Mouse (Mus musculus) c-Kit-positive CD71-positive TER-119-negative erythroid progenitor cells, embryonic 14.5 days (primary cell): ENCODE measurements around the gene Tmem253.
"Not testable (repeated sequence)": the region's sequence is repeated elsewhere in the genome, so short reads cannot be mapped to it uniquely, and the experiment has no call there.

Experiments
- DNase-seq: peaks from one replicate; pipeline ENCODE4 v3.0.0-alpha.2; 2013; ENCODE audit warnings: low read depth

The Tmem253 gene

DNA sequence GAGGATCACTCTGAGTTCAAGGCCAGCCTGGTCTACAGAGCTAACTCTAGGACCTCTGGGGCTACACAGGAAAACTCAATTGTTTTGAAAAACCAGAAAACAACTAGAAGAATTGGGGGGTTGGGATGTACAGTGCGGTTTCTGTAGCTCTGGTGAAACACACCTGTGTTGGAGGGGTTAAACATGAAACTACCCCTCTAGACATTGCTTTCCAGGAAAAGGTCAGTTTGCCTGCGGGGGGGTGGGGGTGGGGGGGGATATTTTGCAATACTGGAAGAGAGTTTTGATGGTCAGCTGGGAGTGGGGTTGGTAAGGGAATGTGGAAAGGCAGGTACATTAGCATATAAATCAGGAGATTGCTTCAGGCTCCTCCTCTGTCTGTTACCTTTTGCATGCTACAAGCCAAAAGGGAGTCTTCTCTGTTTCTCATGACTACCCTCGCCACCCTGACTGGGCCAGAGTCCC is 6.8 kb downstream of the Tmem253 start:
- no peak for DNase-seq

DNA sequence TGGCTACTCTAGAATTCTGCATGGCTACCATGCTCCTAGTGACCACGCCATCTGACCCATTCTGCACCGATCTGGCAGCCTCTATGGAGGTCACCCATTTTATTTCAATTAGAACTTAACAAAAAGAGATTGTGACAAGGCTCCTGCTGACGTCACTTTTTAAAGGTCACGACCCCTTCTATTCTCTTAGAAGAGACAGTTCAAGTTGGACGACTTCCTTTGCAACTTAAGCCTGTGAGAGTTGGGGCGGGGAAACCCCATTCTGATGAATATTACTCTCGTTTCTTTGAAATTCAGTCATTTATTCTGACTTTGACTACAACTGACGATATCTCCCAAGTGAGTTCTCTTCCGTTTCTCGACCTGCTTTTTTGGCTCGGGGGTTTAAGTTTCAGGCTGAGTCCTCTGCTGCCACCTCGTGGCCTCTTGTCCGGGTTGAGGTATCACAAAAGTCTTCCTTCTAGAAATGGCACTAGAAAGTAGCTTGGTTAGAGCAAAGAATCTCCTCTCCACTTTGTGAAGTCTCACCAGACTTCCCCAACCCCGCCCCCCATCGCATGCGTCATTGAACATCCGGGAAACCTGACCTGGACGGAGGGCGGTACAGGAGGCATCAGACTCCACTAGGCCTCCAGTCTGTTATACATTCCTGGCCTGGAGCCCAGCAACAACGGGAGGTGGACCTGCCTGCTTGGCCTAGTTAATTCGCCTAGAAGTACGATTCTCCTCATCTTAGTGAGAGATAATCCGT is 7.4 kb downstream of the Tmem253 start:
- DNase-seq: peak; percentile 87

DNA sequence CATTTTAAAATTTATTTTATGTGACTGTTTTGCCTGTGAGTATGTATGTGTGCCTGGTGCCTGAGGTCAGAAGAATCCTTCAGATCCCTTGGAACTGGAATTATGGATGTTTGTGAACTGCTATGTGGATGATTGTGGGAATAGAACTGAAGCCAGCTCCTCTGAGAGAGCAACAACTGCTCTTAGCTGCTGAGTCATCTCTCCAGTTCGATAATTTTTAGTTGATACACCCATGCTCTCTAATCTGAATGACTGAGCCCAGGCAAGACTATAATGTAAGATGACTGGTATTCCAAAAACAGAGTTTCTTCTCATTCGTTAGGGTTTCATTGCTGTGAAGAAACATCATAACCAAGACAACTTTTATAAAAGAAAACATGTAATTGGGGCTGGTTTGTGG is 8.7 kb downstream of the Tmem253 start:
- DNase-seq: no peak

DNA sequence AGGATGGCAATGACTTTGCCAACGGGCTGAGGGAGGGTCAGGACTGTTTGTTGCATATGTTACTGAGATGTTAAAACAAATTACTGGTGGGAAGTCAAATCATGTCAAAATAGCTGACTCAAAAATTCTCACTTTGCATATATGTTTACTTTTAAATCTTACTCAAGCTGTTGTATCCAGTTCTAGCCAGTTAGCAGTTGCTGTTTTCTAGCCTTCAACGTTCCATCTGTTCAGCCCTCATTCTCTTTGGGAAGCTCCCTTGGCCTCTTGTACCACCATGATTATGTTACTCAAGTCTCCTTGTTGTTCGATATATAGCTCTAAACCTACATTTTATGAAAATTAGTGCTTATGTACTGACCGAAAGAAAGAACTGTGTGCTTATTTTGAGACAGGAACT is 10.9 kb downstream of the Tmem253 start:
- no peak for DNase-seq

DNA sequence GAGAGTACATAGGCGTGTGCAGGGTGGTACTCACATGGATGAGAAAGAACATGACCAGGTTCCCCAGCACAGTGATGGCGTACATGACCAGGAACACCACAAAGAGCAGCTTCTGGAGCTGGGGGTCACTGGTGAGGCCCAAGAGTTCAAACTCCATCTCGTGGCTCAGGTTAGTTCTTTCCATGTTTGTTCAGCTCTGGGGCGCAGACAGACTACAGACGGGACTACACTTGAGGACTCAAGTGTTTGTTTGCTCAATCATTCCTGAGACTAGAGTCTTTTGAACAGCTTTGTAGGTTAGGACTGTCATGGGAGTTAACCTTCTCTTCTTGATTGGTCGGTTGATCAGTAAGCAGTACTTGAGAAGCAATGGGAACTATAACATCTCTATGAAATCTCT is 20.5 kb downstream of the Tmem253 start:
- no peak for DNase-seq

DNA sequence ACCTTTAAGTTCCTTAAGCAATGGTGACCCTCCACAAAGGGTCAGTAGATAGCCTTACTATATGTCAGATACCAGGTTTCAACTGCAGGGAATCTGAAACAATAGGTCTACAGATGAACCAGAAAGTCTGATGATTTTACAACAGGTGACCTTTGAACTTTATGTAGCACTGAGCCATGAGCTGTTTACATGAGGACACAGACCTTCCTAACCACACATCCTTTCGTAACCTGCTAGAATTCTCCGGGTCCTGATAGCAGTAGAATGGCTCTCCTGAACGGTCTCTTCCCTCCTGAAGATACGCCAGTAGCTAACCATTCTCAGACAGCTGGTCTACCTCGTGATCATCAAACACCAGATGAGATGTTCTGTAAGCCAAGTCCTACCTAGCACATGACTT is 23.9 kb downstream of the Tmem253 start:
- no peak for DNase-seq

DNA sequence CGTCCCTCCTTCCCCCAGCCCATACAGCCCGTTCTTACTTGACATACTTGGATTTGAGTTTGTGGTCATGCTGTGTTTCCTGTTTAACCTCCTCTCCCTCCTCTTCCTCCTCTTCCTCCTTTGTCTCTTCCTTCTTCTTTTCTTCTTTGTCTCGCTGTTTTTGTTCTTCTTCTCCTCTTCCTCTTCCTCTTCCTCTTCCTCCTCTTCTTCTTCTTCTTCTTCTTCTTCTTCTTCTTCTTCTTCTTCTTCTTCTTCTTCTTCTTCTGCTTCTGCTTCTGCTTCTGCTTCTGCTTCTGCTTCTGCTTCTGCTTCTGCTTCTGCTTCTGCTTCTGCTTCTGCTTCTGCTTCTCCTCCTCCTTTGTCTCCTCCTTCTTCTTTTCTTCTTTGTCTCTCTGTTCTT is 26.9 kb downstream of the Tmem253 start, which contains the start of gene Olfr221:
Gene Olfr221 (minus strand): TSS at position 101 of the 400 bp plus-strand sequence.
- not testable (repeated sequence) for DNase-seq

DNA sequence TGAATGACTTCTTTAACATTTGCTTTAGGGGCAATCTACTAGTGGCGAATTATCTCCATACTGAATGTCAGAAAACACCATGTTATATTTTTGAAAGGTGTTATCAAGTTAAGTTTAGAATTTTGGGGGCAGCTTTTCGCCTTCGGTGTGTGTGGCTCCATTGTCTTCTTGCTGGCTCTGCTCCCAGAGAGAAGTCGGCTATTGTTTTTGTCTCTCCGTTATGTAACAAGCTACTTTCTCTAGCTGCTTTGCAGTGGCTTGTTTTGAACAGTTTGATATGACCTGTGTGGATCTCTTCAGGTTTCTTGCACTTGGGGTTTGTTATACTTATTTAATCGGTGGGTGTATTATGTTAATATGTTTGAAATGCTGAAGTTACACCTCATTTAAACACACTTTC is 28.0 kb downstream of the Tmem253 start:
- DNase-seq: no peak

DNA sequence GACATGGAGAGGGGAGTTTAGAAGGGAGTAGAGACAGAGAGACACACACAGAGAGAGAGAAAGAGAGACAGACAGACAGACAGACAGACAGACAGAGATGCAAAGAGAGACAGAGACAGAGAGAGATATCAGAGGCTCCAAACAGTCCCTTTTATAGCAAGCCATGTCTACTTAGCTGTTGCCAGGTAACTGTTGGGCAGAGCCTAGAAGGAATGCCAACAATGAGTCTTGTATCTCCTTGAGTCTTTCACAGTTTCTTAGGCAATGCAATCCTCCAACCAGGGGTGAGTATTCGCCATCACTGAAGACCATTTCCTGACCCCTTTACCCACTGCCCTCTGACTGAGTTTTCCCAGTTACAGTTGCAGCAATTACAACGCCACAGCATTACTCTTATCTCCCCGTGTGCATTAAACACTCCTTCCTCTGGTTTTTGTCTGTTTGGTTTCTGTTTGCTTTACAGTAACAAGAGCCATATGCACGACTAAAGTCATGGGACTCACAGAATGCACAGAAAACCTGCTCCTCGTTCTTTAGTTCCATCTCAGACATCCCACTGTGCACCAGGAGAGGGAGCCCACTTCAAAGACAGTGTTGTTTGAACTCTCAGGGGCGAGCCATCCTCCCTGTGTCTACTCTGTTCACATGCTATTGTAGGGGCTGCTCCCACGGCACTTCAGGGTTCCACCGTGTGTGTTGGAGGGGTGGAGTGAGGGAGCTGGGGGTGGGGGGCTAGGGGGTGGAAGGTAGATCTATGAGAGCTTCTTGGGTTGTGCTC is 29.6 kb downstream of the Tmem253 start:
- DNase-seq: peak; percentile 29

DNA sequence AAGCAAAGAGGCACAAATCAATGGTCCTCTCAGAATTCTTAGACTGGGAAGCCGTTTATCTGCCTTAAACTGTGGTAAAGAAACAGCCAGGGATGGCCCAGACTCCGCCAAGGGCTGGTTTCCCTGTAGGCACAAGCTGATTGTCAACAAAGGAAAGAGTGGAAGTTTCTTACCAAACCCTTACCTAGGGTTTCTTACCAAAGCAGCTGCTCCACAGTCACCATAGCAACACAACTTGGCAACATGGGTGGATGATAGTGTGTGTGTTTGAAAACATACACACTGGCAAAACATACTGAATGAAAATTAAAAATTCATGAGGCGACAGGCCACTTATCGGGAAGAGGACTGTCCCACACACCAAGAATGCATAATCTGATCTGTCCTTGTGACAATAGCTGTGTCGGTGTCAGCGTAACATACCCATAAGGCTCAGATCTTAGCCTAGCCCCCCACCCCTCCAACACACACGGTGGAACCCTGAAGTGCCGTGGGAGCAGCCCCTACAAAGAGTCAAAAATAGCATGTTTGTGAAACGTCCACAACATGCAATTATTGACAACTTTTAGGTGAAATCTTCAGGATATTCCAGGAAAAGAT is 30.6 kb downstream of the Tmem253 start:
- no peak for DNase-seq

DNA sequence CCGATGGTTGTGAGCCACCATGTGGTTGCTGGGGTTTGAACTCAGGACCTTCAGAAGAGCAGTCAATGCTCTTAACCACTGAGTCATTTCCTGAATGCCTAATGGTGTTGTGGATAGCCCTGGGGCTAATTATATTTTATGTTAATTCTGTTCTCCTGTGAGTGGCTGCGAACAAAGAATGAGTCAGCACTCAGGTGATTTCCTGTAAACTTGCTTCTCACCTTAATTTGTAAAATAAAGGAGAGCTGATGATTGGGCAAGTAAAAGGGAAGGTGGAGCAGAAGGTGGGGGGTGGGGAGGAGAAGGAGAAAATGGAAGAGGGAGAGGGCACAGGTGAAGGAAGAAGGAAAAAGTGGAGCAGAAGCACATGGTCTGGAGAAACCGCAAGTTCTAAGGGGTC is 37.3 kb downstream of the Tmem253 start:
- DNase-seq: not testable (repeated sequence)

DNA sequence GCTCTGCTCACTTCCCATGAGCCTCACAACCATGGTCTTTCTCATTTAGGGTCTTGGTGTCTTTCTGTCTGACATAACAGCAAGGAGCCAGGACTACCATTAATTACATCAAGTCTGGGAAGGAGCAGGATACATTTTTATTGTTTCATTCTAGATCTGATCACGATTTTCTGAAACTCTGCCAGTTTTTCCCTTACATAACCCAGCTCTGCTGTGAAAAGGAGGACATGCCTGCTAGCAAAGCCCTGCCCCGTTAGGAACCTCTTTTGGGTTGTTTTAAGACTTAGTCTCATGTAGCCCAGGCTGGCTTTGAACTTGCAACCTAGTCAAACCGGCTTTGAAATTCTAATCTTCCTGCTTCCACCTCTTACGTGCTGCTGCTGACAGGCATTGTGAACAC is 44.5 kb downstream of the Tmem253 start:
- DNase-seq: no peak

DNA sequence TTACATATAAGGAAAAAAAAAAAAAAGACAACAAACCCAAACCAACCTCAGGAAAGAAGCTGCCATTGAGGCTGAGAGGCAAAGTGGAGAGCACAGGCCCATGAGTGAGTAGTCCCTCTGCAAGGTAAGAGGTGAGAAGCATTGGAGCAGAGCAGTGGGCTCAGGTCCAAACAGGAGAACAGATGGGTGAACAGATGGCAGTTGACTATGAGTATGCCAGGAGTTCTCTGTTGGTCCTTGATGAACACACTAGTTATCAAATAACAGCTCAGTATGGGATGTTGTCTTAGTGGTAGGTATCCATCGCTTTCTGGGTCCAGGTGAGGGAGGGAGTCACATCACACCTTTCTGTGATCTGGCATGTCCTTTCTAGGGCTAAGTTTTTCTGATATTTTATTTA is 45.3 kb downstream of the Tmem253 start:
- no peak for DNase-seq

DNA sequence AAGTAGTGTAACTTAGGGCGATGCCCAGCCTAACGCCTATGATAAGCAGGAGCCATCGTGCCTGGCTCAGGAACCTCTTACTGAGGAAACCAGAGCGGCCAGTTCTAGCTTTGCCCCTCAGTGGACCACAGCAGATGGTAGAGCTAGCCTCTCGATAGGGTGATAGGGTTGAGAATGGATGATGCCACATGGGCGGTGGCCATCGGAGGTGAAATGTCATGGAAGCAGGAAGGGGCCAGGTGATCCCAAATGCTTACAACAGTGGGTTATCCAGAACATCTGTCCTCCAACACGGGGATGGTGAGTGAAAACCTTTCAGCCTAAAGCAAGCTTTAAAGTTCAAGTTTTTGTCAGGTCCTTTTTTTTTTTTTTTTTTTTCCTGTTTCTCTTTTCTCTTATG is 46.3 kb downstream of the Tmem253 start:
- DNase-seq: no peak

DNA sequence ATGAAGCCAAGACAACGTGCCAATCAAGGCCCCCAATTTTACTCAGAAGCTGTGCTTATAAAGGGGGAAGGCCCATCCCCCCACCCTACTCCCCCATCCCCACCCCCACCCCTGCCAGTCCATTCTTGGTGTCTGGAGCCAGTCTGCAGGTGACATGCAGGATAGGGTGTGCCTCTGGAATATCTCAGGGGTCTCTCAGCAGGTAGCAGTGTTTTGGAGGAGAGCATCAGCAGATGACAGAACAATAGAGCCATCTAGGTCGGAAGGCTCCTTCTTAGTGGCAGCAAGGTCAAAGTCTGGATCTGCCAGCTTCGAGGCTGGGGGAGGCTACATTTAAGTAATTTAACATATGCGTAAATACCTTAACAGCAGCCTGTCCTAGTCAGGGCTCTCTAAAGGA is 50.7 kb downstream of the Tmem253 start:
- no peak for DNase-seq
